Mouse (Mus musculus) left cerebral cortex, postnatal 36 days (tissue): Measurements from ENCODE around the gene Agbl3. TPM values are rescaled to one million over a fixed set of nuclear protein-coding genes. Genes with fewer than 3 reads are reported as not detected.

ENCODE experiments used
- DNase-seq, 2 experiments: peaks; one replicate each; pipeline ENCODE4 v3.0.0; 2021 to 2022; ENCODE audit warnings: low spot score in 2 of 2, mixed read lengths in 1 of 2
- intact Hi-C: fragments of 180-260 bp; cut with DNase I; formaldehyde crosslinking; loops from one replicate; pipeline ENCODE4 v1.15.1; 2025
- total RNA-seq, 2 experiments: library from RNA; stranded (reverse); gene quantifications; 2 replicates each; pipeline ENCODE4 v1.2.3; 2021

Agbl3 gene
- total RNA-seq, 2 experiments from 2014 or later: 14.3 to 17.6 TPM

DNA sequence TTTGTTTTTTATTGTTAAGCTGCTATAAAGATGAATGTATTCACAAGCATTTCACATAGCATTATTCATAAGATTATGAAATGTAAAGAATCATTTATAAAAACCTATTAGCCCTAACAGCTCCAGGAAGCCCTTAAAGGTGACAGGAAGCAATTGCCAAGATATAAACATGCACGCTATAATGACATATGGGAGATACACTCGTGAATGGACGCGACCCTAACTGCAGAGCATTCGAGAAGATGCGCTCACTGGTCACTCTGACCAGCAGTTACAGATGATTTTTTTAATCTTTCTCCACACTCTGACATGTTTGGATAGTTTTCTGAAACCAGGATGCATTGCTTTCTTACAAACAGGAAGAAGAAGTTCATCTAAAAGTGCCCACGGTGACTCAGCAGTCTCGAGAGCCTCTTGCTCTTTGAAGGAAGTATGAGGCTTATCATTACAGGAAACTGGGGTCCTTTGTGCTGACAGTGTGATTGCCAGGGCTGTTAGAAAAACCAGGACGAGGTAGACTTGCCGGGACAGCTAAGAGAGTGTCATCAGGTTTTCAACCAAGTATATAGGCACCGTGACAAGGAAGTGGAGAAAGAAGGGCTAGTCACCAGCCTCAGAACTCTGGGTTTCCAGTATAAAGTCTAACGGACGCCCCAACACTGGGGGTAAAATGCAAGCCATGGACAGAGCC, 89.1 kb downstream of the Agbl3 start:
- no peak for DNase-seq
- intact Hi-C loops: no loop called here

DNA sequence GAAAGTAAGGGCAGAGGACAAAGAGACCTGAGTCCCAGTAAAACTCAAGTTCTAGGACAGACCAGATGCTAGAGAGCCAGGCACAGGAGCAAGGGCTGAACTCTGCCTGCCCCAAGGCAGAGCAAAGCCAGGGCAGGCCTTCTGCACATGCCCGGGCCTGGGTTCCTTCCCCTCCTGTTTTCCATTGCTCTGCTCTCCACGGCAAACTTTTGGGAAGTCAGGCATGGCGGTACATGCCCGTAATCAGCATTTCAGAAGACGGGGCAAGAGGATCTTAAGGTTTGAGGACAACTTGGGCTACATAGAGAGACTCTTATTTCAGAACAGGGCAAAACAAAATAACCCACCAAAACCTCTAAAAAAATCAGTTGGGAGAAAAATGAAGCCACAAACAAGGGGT, 89.9 kb downstream of the Agbl3 start:
- intact Hi-C loops: loop anchor here (10.0 kb wide), 1 partner anchor 355 kb away; no protein-coding TSS in a partner anchor
- no peak for DNase-seq

DNA sequence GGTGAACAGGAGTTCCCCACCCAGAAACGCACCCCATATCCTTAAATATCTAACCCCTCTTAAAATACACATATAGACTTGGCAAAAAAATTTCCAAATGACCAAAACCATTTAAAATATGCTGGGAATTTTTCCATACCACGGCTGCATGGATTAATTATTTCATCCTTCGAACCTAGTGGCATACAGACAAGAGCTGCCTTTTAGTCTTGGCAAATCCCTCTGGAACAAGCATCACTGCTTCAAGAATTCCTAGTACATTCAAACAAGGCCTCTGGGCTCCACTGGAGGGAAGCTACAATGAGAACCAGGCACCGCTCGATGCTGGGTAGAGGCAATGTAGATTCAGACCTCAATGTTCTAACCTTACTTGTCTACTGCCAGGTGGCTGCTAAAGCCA, 90.5 kb downstream of the Agbl3 start:
- no peak for DNase-seq
- intact Hi-C loops: loop anchor here (10.0 kb wide), 1 partner anchor 356 kb away; no protein-coding TSS in a partner anchor

DNA sequence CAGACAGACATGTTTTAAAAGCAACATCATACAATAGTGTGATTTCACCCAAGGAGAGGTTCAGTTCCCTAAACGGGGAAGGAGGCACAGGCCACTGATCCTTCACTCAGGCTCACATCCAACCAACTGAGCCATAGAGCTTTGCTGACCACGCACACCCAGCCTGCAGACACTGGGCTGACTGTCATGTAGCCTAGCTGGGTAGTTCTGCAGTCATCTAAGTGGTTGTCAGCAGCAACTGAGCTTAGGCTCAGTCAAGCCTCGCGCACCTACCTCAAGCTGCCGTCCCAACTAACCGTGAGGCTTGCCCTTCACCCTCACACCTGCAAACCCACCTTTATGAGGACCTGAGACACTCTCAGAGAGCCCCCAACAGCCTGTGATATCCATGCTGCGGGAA, 91.7 kb downstream of the Agbl3 start:
- no peak for DNase-seq
- intact Hi-C loops: loop anchor here (10.0 kb wide), 1 partner anchor 357 kb away; no protein-coding TSS in a partner anchor

DNA sequence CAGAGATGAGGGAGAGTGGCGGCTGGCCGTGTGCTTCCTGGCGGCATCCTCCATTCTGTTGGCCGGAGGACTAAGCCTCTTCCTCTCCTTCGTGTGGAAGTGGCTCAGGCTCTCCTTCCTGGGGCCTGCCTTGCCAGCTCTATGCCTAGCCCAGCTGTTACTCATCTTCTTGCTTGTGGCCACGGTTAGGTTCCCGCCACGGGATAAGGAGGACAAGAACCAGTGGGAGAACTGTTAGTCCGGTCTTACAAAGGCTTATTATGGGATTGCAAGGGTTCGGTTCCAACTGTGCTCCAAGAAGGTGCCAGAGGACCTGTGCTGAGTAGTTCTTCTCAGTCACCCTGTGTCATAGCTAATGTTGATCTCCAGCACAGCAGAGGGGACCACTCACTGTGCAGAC, 92.6 kb downstream of the Agbl3 start:
- intact Hi-C loops: loop anchor here (10.0 kb wide), 1 partner anchor 358 kb away; no protein-coding TSS in a partner anchor
- DNase-seq: no peak

DNA sequence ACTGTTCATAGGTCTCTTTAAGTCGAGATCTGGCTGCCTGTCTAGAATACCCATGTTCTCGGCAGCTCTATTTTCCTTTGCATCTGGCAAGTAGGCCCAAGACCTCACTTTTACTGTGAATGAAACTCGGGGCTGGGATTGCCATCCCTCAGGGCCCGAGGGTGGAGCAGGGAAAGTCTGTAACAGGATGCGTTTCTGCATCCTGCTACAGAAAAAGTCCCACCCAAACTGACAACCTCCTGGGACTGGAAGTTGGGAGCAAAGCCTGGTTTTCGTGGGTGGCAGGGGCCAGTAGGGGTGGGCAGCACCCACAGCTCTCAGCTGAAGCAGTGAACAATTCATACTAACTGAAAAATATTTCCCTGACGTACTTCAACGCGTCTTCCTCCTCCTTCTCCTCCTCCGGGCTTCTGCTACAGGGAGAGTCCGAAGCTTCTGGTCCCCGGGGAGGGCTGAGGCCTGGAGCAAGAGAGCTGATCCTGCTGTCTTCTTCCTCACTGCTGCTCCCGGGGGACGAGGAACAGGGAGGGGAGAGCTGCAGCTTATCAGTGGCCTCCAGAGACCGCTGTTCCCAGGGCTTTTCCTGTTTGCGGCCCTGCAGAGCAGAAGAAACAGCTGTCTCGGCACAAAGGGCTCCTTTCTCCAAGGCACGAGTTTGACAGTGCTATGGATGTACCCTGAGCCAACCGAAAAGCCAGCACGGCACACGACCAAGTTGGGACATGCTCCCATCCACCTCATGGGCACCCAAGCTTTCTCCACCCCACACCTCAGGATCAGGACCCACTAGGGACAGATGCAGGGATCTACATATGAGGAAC, 94.1 kb downstream of the Agbl3 start:
- intact Hi-C loops: loop anchor here (10.0 kb wide), 1 partner anchor 360 kb away; no protein-coding TSS in a partner anchor
- no peak for DNase-seq

DNA sequence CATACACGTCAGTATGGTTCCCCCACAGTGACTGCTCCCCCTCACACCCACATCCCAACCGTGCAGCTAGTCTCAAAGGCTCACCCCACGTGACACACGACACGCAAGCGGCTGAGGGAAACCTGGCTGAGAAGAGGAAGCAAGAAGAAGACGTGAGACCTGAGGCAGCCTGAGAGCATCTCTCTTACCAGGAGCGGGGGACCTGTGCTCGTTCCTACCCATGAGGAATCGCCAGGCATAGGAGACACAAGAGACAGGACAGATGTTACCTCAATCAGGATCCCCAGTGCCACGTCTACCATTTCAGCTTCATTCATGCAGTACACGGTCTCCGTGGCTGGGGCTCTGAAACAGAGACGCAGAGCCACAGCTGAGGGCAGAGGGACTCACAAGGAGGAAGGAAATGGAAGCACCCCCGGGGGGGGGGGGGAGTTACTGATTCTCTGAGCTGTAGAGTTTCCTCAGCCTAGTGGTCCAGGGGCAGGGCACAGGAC, 95.1 kb downstream of the Agbl3 start:
- peak; percentile 40 to 51 for DNase-seq
- intact Hi-C loops: loop anchor here (5.0 to 10.0 kb wide), 2 partner anchors 37 to 361 kb away; partner anchors contain the start of gene Wdr91

DNA sequence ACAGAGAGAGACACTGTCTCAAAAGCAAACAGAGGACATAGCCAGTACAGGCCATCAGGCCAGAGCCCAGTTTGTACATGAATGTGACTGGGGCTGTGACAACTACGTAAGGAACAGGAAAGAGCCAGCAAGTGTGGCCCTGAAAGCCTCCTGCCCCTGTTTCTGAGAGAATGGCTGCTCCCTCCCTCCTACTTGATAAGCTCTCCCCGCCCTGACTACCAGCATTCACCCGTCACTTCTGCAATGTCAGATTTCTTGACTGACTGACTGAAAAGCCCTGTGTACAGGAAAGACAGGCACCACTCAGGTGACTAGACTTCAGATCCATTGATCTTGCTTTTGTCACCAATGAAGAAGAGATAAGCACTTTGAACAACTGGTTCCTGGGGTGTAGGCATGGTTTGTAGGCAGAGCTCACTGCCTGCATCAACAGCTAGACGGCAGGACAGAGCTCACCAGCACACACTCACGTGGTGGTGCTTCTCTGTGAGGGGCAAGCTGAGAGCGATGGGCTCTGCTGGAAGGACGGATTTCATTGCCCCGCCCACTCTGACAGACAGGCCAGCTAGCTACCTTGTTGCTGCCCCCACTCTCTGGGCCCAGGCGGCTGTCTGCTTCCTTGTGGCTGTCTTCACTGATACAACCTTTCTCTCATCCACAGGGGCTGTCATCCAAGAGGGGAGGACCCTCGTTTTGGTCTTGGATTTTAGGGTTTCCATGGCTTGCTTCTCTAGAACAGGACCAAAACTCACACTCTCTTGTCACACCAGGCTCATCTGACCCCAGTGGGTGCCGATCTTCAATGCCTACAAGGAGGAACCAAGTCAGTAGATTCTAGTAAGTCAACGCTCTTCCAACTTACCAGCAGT, 96.0 kb downstream of the Agbl3 start:
- intact Hi-C loops: loop anchor here (5.0 to 10.0 kb wide), 2 partner anchors 36 to 361 kb away; partner anchors contain the start of gene Wdr91
- DNase-seq: no peak

DNA sequence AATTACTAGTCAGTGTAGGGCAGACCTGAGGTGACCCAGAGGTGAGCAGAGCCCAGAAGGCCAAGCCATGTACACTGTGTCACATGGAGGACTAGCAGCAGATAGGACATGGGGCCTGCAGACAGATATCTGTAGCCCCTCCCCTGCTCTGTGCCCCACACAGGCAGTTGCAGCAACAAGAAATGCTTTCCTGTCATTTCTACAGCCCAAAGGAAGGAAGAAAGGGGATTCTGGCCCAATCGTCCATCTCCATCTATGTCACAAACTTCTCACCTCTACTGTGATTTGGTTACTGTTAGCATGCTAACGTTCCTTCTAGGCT, 96.6 kb downstream of the Agbl3 start:
- no peak for DNase-seq
- intact Hi-C loops: loop anchor here (5.0 to 10.0 kb wide), 2 partner anchors 36 to 362 kb away; partner anchors contain the start of gene Wdr91

DNA sequence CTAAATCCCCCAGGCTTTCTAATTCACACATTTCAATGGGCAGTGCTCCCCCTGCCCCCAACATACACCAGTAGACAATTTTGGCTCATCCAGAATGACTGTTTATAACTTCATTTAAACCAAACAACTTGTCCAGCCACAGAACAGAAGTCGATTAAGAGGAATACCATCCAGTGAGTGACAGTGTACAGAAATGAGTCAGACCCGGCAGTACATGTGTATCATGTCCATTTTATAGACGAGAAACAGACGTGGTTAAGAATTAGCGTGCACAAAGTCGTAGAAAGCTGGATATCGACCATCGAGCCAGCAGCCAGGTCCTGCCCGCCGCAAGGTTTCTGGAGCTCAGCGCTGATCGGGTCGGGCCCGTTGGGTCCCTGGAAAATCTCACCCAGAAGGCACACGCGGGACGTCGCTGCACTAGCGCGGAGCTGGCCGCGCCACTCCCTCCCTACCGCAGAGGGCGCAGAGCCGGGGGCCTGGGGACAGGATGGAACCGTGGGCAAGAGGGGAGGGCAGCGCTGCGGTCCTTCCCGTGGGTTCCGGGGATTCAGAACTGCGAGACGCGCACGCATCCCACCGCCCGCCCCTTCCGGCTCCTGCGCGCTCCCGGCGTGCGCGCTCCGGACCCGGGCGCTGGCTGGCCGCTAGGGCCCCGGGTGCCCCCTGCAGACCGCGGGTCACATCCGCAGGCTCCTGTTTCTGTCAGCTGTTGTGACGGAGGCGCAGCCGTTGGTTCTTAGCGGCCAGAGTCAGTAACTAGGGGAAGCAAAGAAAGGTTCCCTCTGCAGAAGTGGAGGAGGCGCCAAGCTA, 97.5 kb downstream of the Agbl3 start, which contains the start of gene Cyren:
TSS of gene Cyren (minus strand) at position 552 of the 813 bp plus-strand sequence.
- intact Hi-C loops: loop anchor here (2.0 to 10.0 kb wide), 3 partner anchors 35 to 363 kb away; partner anchors contain the start of genes Agbl3 and Wdr91
- DNase-seq: peak; percentile 89 to 91

DNA sequence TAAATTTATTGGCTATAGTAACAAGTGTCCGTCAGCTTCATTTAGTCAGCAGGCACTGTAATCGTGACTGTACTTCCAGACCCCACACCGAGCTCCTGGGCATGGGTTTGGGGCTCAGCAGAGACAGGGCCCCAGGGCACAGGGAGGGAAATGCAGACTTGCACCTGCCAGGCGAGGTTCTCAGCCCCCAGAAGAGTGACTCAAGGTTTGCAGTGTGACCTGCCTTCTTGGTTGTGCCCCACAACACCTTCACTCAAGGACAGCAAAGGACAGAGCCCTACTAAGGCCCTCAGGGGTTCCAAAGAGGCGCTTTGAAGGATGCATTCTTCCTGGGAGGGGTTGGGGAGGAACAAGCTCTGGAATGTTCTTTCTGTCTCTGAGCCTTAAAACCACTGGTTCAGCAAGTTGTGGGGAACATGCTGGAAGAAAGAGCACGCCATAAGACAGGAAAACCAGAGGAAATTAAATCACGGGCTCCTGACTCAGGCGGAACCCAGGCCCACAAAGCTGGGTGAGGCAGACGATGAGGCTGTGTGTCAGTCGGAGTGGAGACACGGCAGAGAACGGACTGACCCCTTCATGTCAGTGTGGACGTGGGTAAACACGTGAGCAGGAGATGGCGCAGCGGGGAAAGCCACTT, 99.0 kb downstream of the Agbl3 start:
- intact Hi-C loops: loop anchor here (2.0 to 10.0 kb wide), 3 partner anchors 33 to 364 kb away; partner anchors contain the start of genes Agbl3 and Wdr91
- no peak for DNase-seq

DNA sequence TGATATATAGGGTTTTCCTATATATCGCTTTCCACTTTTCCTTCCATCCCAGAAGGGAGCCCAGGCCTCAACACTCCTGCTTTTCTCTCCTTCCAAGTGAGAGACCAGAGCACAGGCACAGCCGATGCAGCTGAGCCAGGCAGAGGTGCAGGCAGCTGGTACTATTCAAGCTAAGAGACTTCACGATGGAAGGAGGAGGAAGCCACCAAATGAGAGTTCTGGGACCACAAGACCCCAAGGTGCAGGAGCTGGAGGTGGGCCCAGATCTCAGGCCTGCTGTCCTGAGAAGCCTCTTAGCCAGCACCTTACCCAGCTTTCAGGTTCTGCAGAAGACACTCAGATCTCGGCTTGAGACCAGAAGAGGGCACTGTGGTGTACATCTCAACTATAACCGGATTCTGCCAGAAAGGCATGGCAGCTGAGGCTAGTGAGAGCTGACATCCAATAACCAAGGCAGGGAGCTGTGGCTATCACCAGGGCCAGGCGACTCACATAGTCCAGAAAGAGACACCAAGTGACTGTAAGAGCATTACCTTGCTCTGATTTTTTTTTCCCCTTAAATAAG, 99.8 kb downstream of the Agbl3 start:
- intact Hi-C loops: loop anchor here (2.0 to 10.0 kb wide), 3 partner anchors 32 to 365 kb away; partner anchors contain the start of genes Agbl3 and Wdr91
- peak; percentile 46 to 53 for DNase-seq

DNA sequence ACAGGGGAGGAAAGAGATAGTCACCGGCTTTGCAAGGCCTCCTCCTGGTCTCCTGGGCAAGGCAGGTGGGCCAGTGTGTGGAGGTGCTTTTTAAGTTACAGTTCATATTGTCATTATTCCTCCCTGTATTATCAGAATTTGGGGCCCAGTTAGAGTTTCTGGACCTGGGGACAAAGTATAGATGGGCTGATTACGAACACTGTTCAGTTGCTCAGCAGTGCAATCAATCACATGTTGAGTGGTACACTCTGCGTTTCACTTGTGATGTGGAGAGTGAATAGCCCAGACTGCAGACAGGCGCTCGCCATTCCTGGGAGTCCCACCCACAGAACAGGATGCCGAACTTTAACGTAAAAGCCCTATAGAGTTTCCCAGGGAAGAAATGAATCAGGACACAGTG, 104.5 kb downstream of the Agbl3 start:
- intact Hi-C loops: no loop called here
- no peak for DNase-seq

DNA sequence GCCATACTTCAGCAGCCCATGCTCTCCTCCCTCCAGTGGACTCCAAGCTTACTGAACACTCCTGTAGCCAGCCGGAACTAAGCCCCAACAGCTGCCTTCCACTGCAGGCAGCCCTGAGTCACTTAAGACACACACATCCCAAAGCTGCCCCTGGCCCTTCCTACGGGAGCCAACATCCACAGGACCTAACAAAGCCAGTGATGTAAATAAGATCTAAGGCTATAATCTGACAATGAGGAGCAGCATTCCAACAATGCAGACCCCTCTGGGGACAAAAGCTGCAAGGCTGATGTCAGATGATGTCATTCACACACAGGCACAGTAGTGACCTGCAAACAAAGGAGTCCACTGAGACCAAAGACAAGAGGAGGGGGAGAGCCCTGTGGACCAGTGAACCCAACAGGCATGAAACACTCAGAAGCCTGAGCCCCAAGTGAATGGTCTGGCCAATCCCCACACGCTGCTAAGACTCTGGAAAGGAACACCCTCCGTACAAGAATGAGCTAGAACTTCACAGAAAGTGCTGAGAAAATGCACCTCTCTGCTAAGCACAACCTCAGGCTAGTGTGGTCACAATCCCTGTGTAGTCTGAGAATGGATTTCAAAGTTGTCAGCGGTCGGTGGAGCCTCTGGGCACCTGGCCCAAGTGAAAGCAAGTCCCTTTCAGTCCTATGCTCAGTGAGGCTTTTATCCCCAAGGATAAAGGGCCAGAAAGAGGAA, 107.1 kb downstream of the Agbl3 start:
- intact Hi-C loops: no loop called here
- DNase-seq: no peak

DNA sequence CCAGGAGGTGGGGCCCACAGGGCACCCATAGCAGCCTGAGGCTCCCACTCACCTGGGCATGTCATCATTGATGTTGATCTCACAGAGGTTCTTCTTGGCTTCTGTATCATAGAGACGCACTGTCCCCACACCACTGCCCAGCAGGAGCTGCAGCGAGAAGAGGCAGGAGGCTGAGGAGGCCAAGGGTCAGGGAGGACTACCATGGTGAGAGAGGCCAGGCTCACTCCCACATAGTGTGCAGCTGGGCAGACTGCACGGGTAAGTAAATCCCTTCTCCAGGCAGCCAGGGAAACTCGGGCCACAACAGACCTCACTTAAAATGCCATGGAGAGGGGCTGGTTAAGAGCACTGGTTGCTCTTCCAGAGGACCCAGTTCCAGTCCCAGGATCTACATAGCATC, 109.0 kb downstream of the Agbl3 start:
- DNase-seq: no peak
- intact Hi-C loops: no loop called here

DNA sequence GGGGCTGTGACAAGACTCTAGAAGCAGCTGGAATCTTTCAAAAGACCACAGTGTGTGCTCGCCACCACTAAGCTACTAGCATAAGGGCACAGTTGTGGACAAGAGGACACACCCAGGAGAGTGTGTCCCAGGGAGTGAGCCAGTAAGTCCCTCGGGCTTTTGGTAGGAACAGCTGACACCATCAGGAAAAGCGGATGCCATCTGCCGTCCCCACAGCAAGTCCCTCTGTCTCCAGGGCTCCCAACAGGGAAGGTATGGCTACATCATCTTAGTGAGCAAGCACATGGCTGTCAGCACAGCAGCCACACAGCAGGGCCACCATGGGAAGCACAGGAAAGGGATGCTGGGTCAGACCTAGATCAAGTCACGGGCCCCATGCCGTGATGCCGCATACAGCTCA, 115.3 kb downstream of the Agbl3 start:
- no peak for DNase-seq
- intact Hi-C loops: no loop called here

DNA sequence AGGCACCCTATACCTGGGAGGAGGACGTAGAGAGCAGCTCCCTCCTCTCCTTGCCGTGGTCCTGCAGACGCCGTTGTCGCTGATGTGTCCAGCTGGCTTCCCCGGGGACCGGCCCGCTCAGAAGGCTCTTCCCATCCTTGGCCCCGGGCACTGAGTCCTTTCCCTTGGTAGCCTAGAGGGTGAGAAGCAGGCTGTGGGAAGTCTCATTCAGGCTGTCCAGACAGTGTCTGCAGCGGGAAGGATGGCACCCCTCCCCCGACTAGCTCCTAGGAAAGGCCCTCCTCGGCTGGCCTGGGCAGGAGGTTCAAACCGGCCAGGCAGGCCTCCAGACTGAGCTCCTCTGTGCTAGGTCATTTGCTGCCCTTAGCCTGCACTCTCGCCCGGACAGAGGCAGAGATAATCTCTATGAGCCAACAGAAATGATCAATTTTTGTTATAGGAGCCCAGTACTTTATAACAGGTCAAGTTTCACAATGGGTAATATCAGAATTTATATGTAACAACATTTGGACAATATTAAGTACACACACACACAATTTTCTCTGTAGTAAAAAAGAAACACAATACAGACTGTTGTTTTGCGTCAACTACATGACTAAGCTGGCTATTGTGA, 116.0 kb downstream of the Agbl3 start:
- DNase-seq: no peak
- intact Hi-C loops: no loop called here
